Mouse (Mus musculus) ES-Bruce4 (cell line): ENCODE measurements around the gene Rabep1.

ENCODE experiments used
- CTCF ChIP-seq: IDR thresholded peaks from one replicate; pipeline ENCODE4 v1.8.1; 2011; ENCODE audit warnings: low read depth, low read length
- EP300 ChIP-seq: IDR thresholded peaks from 2 replicates; pipeline ENCODE4 v1.6.1; 2011; ENCODE audit warnings: low read depth, low read length; ENCODE audit not compliant: insufficient read depth
- POLR2A ChIP-seq: IDR thresholded peaks from one replicate; pipeline ENCODE4 v1.8.1; 2011; ENCODE audit warnings: low read length; ENCODE audit not compliant: insufficient read depth

GRCm38 (mm10) chr11:70844559-70845456 is at the start of gene Rabep1:
- TF ChIP-seq POLR2A (peak; percentile 18), EP300 (peak; percentile 52; the same call in 1 of the 2 replicates), CTCF (no peak)
